Mouse (Mus musculus) thymus, adult 2 months (tissue): ENCODE results near the gene Slc8b1. TPM values are rescaled to one million over a fixed set of nuclear protein-coding genes. Genes with fewer than 3 reads are reported as not detected.

ENCODE experiments used
- DNase-seq: peaks from one replicate; pipeline ENCODE4 v3.0.0; 2021
- H3K27ac ChIP-seq: fragments of 200-500 bp; 2 replicates; pipeline ENCODE4 v1.5.1; 2012; ENCODE audit warnings: low read length, control low read depth; ENCODE audit not compliant: control insufficient read depth, insufficient read depth
- H3K27me3 ChIP-seq: fragments of 200-500 bp; 2 replicates; pipeline ENCODE4 v1.6.1; 2012; ENCODE audit warnings: mild to moderate bottlenecking, low read length, moderate library complexity, mixed read lengths; ENCODE audit not compliant: control insufficient read depth, insufficient read depth
- H3K36me3 ChIP-seq: fragments of 200-500 bp; 2 replicates; pipeline ENCODE4 v1.6.1; 2012; ENCODE audit warnings: mild to moderate bottlenecking, low read length, moderate library complexity; ENCODE audit not compliant: control insufficient read depth, insufficient read depth
- H3K4me1 ChIP-seq: fragments of 200-500 bp; replicated peaks from 2 replicates; pipeline ENCODE4 v1.6.1; 2012; ENCODE audit warnings: low read length; ENCODE audit not compliant: control insufficient read depth, insufficient read depth
- H3K4me3 ChIP-seq: fragments of 200-500 bp; 2 replicates; pipeline ENCODE4 v1.5.1; 2012; ENCODE audit warnings: mild to moderate bottlenecking, low read length, control low read depth, moderate library complexity; ENCODE audit not compliant: control insufficient read depth, insufficient read depth
- CTCF ChIP-seq: fragments of 200-500 bp; IDR thresholded peaks from 2 replicates; pipeline ENCODE4 v1.5.1; 2012; ENCODE audit warnings: mild to moderate bottlenecking, control low read depth, low read length, moderate library complexity, borderline replicate concordance; ENCODE audit not compliant: control insufficient read depth, poor library complexity, insufficient read depth; ENCODE audit errors: extremely low read depth
- POLR2A ChIP-seq: fragments of 200-500 bp; IDR thresholded peaks from 2 replicates; pipeline ENCODE4 v1.6.1; 2012; ENCODE audit warnings: mild to moderate bottlenecking, low read length, control low read depth, moderate library complexity; ENCODE audit not compliant: control insufficient read depth, poor library complexity, insufficient read depth; ENCODE audit errors: extremely low read depth
- WGBS: fragments of 180-500 bp; shearing (Covaris S2); methylation state at CpG from one replicate; pipeline ENCODE4 v1.1.7; 2018; 5-methylcytosine and 5-hydroxymethylcytosine counted together
- polyA plus RNA-seq: library from polyadenylated mRNA; depleted of rRNA; stranded (reverse); fragments of >200 nt; gene quantifications from 2 replicates; pipeline ENCODE4 v1.2.3, GENCODE M21; 2012

Gene Slc8b1
- polyA plus RNA-seq, 1 experiment = 29.1 TPM

DNA sequence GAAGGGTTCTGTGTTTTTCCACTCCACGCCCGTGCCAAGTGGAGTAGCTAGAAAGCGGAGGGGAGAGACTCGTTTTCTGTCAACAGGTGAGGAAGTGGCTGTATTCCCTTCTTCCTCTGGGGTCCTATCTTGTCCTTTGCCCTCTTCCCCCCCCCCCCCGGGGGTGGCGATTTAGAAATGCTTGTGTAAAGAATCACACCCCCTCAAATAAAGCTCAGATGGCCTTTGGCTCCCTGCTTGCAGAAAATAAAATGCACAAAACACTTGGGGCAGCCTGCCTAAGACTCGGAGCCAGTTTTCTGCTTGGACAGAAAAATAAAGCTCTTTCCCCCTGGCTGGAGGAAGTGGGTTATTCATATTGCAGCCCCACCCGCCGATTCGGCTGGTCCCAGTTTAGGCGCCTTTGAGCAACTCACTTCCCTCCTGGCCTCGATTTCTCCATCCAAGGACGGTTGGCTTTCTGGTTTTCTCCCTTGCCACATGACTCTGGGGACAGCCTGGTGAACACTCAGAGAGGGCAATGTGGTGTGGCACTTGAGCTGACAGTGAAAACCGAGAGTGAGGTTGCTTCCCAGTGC lies 764 bp downstream of the Slc8b1 start:
- no peak for TF ChIP-seq POLR2A
- no peak for TF ChIP-seq CTCF
- Histone ChIP-seq H3K36me3 (no peaks in the 10 kb centered on the region), H3K27me3 (no peaks in the 10 kb centered on the region), H3K27ac (no peak overlapping the region), H3K4me1 (peaks cover 16% of the 10 kb centered on the region), H3K4me3 (peak overlapping the region; percentile 61)
- 7% methylated on average over 14 of the region's 14 CpGs for WGBS
- DNase-seq = no peak

DNA sequence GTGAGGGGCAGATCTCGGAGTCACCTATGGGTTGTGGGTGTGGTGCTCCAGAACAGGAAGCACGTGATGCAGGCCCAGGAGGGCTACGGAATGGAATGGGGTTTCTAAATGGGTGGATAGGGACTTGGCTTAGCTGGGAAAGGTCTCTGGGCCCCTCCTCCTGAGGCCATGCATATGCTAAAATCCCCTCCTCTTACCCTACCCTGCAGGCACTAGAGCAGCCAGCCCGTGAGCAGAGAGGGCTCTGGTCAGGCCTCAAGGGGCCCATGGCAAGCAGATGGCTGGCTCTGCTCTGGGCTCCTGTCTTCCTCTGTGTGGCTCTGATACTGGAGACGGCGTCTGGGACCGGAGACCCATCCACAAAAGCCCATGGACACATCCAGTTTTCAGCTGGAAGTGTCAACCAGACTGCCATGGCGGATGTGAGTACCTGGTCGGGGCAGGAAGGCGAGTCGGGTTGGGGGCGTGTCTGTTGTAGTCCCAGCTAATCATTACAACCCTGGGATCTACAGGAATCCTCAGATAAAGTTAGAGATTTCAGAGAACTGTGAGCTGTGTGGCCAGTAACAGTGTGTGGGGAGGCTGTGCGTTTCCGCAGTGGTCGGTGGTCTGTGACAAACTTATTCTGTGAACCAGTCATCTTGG lies 2.1 kb downstream of the Slc8b1 start:
- Histone ChIP-seq H3K36me3 (no peaks in the 10 kb centered on the region), H3K27ac (no peak overlapping the region), H3K4me3 (no peak overlapping the region), H3K27me3 (no peaks in the 10 kb centered on the region), H3K4me1 (peaks cover 16% of the 10 kb centered on the region)
- DNase-seq = no peak
- WGBS = 93% methylated on average over 15 of the region's 15 CpGs
- TF ChIP-seq POLR2A = no peak
- TF ChIP-seq CTCF = no peak

DNA sequence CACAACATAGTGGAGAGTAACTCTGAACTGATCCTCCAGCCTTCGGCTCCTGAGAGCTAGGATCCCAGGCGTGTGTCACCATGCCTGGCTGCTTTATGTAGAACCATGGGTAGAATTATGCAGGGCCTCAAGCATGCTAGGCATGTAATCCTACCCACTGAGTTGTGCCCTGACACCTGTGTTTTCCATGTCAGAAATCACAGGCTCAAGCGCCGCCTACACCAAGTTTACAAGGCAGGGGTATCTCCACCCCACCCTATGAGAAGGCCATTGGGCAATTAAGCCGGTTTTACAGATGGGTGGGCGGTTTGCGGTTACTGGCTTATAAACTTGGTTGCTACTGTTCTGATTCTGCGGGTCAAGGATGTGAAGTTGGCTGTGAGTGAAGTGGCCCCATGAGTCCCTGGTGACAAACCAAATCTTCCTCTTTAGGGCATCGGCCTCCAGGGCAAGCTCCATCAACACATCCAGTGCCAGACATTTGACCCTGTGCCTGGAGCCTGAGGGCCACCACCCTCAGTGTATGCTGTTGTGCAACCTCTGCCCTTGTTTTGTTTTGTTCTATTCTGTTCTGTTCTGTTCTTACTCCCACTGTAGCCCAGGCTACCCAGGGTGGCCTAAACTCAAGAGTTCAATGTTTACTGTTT lies 3.2 kb downstream of the Slc8b1 start:
- WGBS = 94% methylated on average over 9 of the region's 9 CpGs
- DNase-seq = no peak
- Histone ChIP-seq H3K27me3 (no peaks in the 10 kb centered on the region), H3K27ac (no peak overlapping the region), H3K4me1 (peaks cover 16% of the 10 kb centered on the region), H3K36me3 (no peaks in the 10 kb centered on the region), H3K4me3 (no peak overlapping the region)
- TF ChIP-seq CTCF (no peak), POLR2A (no peak)

DNA sequence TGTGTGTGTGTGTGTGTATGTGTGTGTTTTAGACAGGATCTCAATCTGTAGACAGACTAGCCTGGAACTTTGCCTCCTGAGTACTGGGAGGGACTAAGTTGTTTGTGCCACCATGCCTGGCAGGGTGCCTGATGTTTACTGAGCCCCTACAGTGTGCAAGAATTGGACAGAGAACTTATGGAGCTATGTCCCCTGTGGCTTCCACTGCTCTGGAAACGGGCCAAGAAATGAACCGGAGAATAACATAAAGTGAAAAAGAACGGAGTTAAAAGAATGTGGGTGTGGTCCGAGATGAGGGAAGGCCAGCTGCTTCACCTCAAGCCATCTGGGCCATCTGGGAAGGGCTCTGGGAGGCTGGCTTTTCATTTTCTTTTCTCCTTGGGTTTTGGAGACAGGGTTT lies 3.8 kb downstream of the Slc8b1 start:
- Histone ChIP-seq H3K27ac (no peak overlapping the region), H3K4me1 (peaks cover 16% of the 10 kb centered on the region), H3K4me3 (no peak overlapping the region), H3K27me3 (no peaks in the 10 kb centered on the region), H3K36me3 (no peaks in the 10 kb centered on the region)
- DNase-seq = no peak
- 60% methylated on average over 4 of the region's 4 CpGs for WGBS
- TF ChIP-seq CTCF = no peak
- TF ChIP-seq POLR2A = no peak

DNA sequence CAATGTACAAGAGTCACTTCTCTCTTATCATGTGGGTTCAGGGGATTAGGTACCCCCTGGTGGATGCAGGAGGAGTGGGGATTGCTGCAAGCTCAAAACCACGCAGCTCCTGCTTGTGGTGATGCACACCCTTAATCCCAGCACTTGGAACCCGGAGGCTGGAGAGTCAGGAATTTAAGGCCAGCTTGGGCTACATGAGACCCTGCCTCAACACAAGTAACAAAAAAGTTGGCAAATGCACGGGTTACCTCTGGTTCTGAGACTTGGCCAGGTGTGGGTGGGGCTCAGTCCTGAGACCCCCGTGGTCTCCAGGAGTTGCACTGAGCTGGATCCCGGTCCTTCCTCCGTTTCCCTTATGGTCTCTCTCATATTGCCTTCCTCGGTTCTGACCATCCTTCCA lies 4.5 kb downstream of the Slc8b1 start:
- Histone ChIP-seq H3K27ac (no peak overlapping the region), H3K27me3 (no peaks in the 10 kb centered on the region), H3K4me1 (peaks cover 14% of the 10 kb centered on the region), H3K36me3 (no peaks in the 10 kb centered on the region), H3K4me3 (no peak overlapping the region)
- DNase-seq = no peak
- no peak for TF ChIP-seq POLR2A
- TF ChIP-seq CTCF = no peak
- WGBS = 91% methylated on average over 7 of the region's 7 CpGs

DNA sequence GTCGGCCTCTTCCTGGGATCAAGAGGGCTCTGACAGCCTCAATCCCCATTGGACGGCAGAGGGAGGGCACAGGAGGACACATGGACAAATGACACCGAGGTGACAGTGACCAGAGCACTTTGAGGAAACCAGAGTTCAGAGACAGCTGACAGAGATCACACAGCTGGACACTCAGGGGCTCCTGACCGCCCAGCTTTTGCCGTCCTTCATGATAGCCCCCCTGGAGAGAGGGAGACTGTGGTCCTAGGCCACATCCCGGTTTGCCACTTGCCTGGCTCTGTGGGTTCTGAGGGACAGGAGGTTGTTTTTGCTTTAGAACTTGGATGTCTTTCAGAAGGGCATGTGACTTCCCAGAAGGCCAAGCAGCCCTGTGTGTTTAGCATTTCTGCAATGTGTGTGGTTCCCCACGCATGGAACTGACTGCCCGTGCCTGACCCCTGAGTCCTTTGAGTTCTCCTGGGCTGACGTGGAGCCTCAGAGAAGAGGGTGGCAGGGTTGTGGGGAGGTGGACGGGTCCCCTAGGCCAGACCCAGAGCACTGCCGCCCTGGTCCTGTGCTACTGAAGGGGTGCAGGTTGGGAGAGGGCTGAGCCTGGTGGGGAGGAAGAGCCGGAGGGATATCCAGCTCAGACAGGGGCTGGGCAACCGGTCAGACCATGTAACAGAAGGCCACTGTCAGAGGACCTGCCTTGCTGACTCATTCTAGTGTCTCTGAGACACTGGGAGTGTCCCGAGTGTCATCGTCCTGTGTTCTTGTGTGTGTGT lies 5.4 kb downstream of the Slc8b1 start:
- Histone ChIP-seq H3K27ac (no peak overlapping the region), H3K4me3 (no peak overlapping the region), H3K36me3 (no peaks in the 10 kb centered on the region), H3K4me1 (peaks cover 8% of the 10 kb centered on the region), H3K27me3 (no peaks in the 10 kb centered on the region)
- no peak for DNase-seq
- TF ChIP-seq POLR2A (no peak), CTCF (no peak)
- 85% methylated on average over 15 of the region's 15 CpGs for WGBS
